Mouse (Mus musculus) splenic B cell, adult 2 months (primary cell): ENCODE measurements around the gene Tbc1d14.

Experiments
- DNase-seq: peaks from one replicate; pipeline ENCODE4 v3.0.0-alpha.2; 2011; ENCODE audit warnings: low read depth, low spot score
- H3K27me3 ChIP-seq: 2 replicates; pipeline ENCODE4 v1.6.1; 2012; ENCODE audit warnings: mild to moderate bottlenecking, low read length, moderate library complexity, mixed read lengths; ENCODE audit not compliant: control insufficient read depth, poor library complexity, insufficient read depth, severe bottlenecking
- H3K36me3 ChIP-seq: 2 replicates; pipeline ENCODE4 v1.6.1; 2012; ENCODE audit warnings: mild to moderate bottlenecking, low read length, moderate library complexity, mixed read lengths; ENCODE audit not compliant: control insufficient read depth, poor library complexity, insufficient read depth, severe bottlenecking

Tbc1d14 gene

DNA sequence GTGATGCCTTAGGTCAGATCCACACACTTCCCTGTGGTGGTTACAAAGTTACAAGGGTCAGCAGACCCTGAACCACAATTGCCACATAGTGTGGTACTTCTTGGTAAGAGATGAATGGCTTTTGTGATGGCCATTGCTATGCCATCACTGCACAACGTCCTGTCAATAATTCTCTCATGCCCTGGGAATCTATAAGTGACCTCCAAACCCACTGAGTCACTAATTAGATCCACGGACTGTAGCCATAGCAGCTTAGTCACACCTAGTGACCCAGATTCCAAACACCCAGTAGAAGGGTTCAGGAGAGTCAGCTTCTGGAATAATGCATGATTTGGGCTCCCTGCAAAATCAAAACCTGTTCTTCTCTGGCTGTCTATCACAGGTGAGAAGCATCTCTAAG lies 67.9 kb downstream of the Tbc1d14 start:
- Histone ChIP-seq H3K27me3 (no peaks in the 10 kb centered on the region), H3K36me3 (peaks cover 3% of the 10 kb centered on the region)
- DNase-seq = no peak

DNA sequence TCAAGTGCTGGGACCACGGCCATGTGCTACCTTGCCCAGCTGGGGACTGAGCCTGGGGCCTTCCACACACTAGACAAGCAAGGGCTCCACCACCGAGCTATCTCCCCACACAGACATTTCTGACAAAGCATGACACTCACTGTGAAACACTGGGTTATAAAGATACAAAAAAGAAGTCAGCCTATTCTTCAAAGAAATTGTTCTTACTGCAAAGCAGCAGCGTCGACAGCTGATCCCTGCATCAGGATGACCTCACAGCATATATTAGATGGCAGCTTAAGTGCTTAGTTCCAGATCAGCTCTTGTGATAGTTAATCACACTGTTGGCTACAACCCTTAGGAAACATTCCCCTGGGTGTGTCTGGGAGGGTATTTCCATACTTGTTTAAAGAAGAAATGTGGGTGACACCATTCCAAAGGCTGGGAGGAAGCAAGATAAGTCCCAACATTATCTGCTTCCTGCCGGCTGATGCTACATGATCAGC lies 69.8 kb downstream of the Tbc1d14 start:
- H3K27me3 ChIP-seq = no peaks in the 10 kb centered on the region
- no peak for DNase-seq
- peaks cover 9% of the 10 kb centered on the region for H3K36me3 ChIP-seq

DNA sequence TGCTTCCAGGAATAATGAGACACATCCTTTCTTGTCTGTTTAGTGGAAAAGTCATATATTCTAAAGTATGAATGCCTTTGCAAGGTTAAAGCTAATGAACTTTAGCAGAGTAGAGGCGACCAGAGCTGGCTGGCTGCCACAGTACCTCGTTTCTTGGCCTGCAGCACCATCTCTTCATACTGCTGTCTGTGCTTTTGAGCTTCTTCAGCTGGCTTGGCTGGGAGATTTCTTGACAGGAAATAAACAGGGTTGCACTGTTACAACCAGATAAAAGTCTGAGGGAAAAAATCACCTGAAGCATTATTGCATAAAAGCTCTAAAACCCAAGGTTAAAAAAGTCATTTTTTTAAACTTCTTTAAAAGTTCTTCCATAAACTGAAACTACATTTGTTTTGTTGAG lies 70.3 kb downstream of the Tbc1d14 start:
- no peak for DNase-seq
- Histone ChIP-seq H3K27me3 (no peaks in the 10 kb centered on the region), H3K36me3 (peaks cover 10% of the 10 kb centered on the region)

DNA sequence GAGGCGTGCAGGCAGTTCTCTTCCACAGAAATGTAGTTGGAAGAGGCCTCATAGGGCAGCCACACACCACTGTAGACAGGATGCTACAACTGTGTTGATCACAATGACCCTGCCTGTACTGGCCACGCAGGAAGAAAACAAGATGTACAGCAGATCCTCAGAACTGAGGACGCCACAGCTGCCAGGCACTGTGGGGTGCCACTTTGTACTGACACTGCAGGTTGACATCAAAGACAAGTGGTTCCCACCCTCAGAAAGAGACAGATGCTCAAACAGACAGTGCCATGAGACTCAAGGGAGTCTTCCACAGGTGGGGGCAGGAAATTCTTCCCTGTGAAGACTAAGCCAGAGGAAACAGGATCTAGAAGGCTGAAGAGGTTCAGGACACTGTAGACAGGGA lies 73.3 kb downstream of the Tbc1d14 start:
- no peak for DNase-seq
- Histone ChIP-seq H3K36me3 (peaks cover 10% of the 10 kb centered on the region), H3K27me3 (no peaks in the 10 kb centered on the region)

DNA sequence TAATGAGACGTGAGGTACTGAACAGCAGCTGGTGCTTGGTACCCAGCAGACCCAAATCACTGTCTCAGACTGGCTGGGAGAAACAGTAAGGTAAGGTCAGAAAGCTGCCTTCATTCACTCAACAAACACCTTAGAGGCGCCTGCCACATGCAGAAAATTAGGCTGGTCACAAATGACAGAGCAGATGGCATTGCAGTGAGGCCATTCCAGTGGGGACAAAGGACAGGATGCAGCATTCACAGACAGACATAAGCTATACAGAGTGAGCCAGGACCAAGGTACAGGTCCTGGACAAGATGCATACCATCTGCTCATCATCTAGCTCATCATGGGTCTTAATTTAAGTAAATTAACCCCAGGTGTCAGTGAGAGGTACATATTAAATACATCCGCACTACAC lies 75.5 kb downstream of the Tbc1d14 start:
- Histone ChIP-seq H3K36me3 (peaks cover 10% of the 10 kb centered on the region), H3K27me3 (no peaks in the 10 kb centered on the region)
- DNase-seq = no peak

DNA sequence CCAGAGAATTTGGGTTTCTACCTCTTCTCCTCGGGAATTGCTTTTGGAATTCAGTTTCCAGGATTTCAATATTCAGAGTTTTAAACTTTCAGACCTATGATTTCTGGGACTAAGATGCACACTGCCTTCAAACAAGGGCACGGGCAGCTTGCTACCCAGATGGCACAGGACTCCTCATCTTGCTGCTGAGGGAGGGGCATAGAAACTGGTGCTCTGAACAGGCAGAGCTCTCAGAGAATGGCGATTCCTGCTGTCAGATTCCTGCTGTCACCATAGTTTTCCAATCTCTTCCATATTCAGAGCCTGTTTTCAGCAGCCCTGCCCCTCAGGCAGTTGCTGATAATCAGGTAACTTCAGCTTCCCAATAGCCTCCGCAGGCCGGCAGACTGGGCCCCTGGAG lies 77.5 kb downstream of the Tbc1d14 start:
- no peak for DNase-seq
- Histone ChIP-seq H3K36me3 (peaks cover 10% of the 10 kb centered on the region), H3K27me3 (no peaks in the 10 kb centered on the region)

DNA sequence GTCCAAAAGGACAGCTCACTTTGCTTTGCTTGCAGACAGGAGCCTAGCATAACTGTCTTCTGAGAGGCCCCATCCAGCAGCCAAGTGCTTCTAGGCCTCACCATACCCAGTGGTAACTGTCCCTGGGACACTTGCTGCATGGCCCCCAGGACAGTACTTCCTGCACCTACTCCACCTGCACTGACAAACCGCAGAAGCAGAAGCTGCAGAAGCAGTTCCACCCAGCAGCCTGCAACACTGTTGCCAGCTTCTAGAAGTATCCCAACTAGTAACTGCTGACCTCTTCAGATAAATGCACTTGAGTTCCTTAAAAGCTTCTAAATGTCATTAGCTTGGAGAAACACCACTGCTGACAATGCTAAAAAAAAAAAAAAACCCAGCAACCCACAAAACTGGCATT lies 78.0 kb downstream of the Tbc1d14 start:
- H3K36me3 ChIP-seq = peaks cover 13% of the 10 kb centered on the region
- H3K27me3 ChIP-seq = no peaks in the 10 kb centered on the region
- DNase-seq = no peak

DNA sequence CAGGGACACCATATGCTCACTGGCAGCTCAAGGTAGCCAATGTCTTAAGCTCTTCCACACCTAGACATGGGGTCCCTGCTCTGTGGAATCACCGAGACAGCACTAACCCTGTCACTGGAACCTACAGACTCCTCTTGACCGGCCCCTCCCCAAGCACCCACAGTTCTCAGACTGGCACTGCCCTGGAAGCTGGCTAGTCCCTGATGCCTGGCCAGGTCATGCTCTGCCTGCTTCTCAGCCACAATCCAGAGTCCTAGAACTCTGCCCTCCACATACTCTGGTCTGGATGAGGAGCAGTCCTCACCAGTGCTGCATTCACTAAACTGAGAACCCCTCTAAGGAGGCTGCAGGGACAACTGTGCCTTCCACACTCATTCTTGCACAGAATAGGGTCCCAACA lies 82.1 kb downstream of the Tbc1d14 start:
- peaks cover 9% of the 10 kb centered on the region for H3K36me3 ChIP-seq
- no peaks in the 10 kb centered on the region for H3K27me3 ChIP-seq
- DNase-seq = no peak

DNA sequence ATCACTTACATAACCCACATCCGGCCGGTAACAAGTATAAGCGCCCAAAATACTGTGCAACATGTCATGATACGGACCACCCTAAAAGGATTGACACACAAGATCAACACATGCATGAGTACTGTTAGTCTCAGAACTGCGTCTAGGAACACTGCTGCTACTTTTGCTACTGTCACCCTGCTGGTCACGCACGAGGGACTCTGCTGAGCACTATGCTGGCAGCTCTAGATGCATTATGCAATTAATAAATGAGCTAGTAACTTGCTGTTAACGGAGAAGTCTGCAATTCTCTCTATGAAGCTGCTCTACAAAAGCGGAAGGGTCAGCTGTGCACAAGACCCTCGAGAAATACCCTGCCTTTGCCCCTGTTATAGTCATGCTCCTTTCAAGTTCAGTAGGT lies 84.7 kb downstream of the Tbc1d14 start:
- Histone ChIP-seq H3K36me3 (peaks cover 12% of the 10 kb centered on the region), H3K27me3 (no peaks in the 10 kb centered on the region)
- no peak for DNase-seq

DNA sequence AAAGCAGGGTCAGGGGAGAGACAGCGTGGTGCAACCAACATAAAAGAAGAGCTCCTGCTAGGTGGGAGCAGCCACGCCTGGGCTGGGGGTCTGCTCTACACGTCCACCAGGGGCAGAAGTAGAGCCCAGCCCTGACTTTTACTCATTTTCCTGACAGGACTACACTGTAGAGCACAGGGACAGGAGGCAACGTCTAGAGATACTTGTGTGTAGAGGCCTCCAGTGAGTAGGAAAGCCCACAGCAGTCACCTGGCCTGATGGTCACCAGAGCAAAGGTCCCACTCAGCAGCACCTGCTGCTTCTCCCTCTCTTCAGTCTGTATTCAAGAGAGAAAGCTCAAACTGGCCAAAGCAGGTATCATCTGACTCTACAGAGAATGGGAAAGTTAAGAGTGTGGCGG lies 87.4 kb downstream of the Tbc1d14 start:
- Histone ChIP-seq H3K27me3 (no peaks in the 10 kb centered on the region), H3K36me3 (peaks cover 16% of the 10 kb centered on the region)
- DNase-seq = no peak

DNA sequence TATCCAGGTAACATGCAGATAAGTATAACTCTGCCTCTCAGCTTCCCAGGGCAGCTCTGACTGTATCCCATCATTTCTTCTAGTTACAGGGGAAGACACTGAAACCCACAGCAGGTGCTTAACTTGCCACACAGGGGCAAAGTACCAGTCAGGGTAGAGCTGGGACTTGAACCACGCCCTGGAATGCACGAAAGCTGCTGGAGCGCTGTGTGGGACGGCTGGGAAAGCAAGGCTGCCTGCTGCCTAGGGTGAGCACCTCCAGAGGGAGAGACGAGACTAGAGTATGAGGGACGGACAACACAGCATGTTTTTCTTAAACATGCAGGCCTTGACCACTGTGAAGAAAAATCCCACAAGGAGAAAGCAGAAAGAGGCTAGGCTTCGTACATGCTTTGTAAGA lies 87.8 kb downstream of the Tbc1d14 start:
- H3K27me3 ChIP-seq = no peaks in the 10 kb centered on the region
- DNase-seq = no peak
- H3K36me3 ChIP-seq = peaks cover 14% of the 10 kb centered on the region

DNA sequence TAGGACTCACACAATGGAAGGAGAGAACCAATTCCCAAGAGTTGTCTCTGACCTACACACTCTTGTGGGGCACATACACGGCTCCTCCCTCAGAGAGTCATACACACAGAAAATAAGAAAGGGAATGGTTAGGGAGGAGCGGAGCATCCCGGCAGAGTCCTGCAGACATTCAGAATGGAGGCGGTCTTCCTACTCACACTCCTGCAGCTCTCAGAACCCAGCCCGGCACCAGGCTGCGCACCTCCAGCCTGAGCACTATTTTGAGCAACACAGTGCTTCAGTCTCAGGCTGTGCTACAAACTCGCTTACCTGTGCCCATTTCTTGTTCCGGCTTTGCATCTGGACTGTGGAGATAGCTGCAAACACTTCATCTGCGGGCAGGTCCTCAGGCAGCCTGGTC lies 98.4 kb downstream of the Tbc1d14 start:
- DNase-seq = no peak
- Histone ChIP-seq H3K27me3 (no peaks in the 10 kb centered on the region), H3K36me3 (peaks cover 19% of the 10 kb centered on the region)

DNA sequence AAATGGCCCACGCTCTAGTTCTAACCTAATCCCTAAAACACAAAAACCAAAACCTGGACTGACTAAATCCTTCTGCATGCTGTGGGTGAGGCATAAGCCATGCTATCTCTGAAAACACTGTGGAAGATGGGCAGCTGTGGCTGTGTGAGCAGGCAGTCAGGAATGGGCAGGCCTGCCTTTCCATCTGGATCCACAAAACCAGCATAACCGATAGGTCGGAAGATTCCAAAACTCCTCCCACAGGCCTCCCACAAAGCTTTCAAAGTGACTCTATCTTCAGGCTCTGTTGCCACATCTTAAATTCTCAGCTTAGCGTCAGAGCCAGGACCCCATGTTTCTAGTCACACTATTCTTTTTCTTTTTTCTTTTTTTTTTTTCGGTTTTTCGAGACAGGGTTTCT lies 99.2 kb downstream of the Tbc1d14 start:
- Histone ChIP-seq H3K36me3 (peaks cover 19% of the 10 kb centered on the region), H3K27me3 (no peaks in the 10 kb centered on the region)
- no peak for DNase-seq

DNA sequence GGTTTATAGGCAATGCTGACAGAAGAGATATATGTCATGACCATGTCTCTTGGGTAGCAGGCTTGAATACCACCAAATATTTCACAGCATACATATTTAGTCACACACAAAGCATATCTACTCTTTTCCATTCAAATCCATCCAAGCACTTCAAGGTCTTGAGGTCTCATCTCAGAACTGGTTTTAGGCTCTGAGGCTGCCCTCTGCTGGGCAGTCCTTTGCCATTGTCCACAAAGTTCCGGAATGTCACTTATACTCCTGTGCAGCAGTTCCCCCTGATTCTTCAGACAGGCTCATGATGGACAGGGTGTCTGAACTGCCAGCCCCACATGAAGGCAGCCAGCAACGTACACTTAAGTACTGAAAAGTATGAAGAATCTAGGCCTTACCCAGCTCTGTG lies 103.9 kb downstream of the Tbc1d14 start:
- peak; percentile 63 for DNase-seq
- Histone ChIP-seq H3K36me3 (peaks cover 13% of the 10 kb centered on the region), H3K27me3 (no peaks in the 10 kb centered on the region)

DNA sequence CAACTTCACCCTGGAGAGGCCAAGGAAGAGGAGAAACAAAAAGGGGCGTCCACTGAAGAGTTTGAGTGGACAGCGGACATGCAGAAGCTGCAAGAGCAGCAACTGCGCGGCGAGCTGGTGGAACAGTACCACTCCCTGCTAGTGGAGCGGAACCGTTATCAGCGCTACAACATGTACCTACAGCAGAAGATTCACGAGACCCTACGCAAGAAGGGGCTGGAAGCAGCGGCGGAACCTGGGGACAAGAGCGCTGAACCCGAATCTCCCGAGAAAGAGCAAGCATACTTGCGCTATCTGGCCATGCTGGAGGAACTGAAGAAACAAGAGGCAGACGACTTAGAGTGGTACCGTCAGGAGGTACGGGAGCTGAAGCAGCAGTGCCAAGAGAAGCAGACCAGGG lies 107.8 kb downstream of the Tbc1d14 start:
- peak; percentile 39 for DNase-seq
- H3K36me3 ChIP-seq = no peaks in the 10 kb centered on the region; the same call in 1 of the 2 replicates
- H3K27me3 ChIP-seq = no peaks in the 10 kb centered on the region

DNA sequence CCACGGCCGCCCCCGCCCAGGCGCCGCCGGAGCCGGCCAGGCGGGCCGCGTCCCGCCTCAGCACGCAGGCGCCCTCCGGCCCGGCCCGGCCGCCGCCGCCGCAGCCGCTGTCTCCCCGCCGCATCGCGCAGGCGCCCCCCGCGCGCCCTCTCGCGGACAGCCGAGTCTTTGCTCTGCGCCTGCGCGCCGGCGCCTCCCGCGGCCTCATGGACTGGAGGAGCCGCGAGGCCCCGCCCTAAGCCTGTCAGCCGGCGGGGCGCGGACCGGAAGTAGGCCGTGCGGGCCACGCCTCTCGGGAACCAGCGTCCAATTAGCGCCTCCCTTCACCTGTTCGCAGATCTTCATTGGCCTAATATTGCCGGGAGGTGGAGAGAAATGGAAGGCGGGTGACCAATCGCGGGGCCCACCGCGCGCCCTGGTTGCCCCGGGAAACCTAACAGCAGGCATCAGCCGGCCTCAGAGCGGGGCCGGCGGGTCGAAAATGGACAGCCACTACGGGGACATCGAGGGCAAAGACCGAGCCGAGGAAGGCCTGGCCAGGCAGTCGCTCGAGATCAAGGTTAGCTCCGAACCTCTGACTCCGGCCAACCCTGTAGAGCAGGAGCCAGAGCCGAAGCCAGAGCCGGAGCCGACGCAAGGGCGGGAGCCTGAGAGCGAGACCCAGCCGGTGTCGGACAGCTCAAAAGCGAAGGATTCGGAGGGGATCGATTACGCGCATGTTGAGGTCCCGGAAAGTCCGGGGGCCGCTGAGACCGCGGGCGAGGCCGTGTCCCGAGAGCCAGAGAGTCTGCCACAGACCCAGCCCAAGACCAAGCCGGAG lies 108.7 kb downstream of the Tbc1d14 start, which contains the start of the genes Tada2b and Ccdc96:
Gene Tada2b (minus strand): TSS at position 115 of the 820 bp plus-strand sequence.
Gene Ccdc96 (plus strand): TSS at position 418 of the 820 bp plus-strand sequence.
- Histone ChIP-seq H3K27me3 (no peaks in the 10 kb centered on the region), H3K36me3 (no peaks in the 10 kb centered on the region)
- DNase-seq = peak; percentile 99
